Mouse (Mus musculus): ENCODE measurements around the gene Tead3.
"Not testable (repeated sequence)": the region's sequence is repeated elsewhere in the genome, so short reads cannot be mapped to it uniquely, and the experiment has no call there.

The Tead3 gene

DNA sequence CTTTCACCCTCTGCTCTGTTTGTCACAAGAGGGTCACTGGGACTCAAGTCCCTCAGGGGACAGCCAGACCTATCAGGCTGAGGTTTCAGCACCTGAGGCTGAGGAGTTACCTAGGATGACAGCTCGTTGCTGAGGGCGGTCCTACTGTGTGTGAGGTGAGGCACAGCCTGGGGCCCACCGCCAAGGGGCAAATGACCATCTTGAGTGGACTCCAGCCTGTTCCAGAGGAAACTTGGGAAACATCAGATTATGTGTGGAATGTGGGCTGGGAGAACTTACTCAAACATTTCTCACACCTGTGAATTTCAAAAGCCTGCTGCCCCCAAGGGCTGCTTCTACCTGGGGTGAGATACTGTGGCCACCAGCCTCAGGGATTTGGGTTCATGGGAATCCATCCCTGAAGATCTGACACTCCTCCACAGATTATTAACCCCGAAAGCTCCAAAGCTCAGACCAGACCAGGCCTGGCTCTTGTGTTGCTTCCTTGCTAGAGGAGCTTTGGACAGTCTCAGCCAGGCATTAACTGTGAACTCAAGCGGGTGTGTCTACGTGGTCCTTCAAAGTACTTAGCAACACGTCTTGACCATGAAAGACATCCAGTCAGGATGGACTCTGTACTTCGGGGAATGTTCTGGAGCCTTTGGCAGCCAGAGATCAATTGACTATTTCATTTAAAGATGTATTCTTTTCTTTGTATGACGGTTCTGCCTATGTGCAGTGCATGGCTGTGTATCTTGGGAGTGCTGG lies 10.1 kb upstream of the Tead3 start:
- no peak for DNase-seq (ENCODE audit: low spot score)

GRCm38 (mm10) chr17:28358576-28359261 lies 8.1 kb upstream of the Tead3 start:
- not testable (repeated sequence) for DNase-seq (ENCODE audit: low spot score)

DNA sequence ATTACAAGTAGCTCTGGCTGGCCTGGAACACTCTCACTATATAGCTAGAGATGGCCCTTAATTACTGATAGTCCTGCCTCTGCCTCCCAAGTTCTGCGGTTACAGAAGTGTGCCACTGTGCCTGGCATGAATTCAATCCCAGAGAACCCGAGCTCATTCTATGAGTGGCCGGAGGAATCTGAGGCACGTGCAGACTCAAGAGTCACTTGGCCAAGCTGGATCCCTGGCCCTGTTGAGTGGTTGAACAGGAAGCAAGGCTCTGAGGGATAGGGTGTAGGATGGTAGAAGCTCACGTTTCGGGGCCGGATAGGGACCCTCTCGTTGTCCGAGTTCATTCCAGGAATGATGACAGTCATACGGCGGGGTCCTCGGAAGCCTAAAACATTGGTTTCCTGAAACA lies 5.3 kb upstream of the Tead3 start:
- DNase-seq (ENCODE audit: low spot score): no peak

DNA sequence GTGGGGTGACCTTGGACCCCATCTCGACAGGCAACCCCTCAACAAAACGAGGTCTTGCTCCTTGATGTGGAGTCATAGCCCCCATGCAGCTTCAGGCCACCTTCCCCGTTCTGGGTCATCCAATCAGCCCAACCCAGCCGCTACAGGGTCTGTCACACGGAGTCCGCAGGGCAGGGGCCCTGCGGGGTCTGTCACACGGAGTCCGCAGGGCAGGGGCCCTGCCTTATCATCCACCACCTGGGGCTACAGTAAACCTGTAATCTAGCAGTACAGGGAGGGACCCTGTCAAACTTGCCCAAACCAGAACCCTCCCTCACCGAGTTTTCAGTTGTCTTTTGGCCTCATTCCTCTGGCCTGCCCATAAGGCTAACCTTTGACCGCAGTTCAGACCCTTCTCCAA lies 1.4 kb upstream of the Tead3 start:
- DNase-seq (ENCODE audit: low spot score): no peak

DNA sequence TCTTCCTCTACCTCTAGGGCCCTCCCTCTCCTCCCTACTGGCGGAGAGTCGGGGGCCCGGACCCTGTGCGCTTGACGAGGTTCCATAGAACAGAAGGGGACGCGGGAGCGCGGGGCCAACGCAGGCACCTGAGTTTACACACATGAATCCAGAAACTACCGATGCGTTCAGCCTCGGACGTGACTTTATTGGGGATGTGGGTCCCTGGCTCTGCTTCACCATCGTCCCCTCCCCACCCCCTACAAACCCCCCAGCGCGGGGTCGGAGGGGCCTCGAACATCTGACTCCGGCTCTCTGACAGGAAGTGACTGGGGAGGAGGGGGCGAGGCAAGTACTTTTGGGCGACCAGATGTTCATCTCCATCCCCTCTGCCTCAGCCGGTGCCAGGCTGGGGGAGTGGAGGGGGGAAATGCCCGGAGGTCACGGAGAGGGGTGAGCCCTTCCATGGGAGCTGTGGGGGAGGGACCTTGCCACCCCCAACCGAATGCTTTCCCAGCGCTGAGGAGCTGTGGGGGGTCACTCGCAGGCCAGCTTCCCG lies 805 bp upstream of the Tead3 start:
- no peak for DNase-seq (ENCODE audit: low spot score)

GRCm38 (mm10) chr17:28349901-28350465 lies 634 bp downstream of the Tead3 start:
- no peak for DNase-seq (ENCODE audit: low spot score)

GRCm38 (mm10) chr17:28349264-28349880 lies 1.2 kb downstream of the Tead3 start:
- peak; percentile 50 for DNase-seq (ENCODE audit: low spot score)

GRCm38 (mm10) chr17:28348211-28348610 lies 2.4 kb downstream of the Tead3 start:
- no peak for DNase-seq (ENCODE audit: low spot score)

- DNase-seq (ENCODE audit: low spot score): no peak
Observed at GRCm38 (mm10) chr17:28347327-28347726, 3.3 kb downstream of the Tead3 start.

- no peak for DNase-seq (ENCODE audit: low spot score)
Observed at GRCm38 (mm10) chr17:28345882-28346281, 4.7 kb downstream of the Tead3 start.

DNA sequence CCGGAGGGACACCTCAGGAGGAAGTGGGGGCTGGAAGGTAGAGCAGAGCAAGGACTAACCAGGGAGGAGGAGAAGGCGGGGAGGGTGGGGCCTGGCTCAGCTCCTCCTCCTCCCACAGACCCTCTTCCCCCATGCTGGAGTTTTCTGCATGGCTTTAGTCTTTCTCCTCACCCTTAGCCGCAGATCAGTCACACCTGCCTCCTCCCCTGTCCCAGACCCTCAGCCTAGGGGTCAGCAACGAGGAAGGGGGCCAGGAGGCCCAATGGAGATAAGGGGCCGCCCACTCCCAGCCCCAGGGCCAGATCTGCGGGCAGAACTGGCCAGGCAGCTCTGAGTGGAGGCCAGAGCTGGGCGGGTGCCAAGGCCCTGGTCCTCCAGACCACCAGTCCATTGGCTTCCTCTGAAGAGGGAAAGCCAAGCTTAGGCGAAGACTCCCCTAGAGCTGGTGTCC lies 5.3 kb downstream of the Tead3 start:
- no peak for DNase-seq (ENCODE audit: low spot score)

DNA sequence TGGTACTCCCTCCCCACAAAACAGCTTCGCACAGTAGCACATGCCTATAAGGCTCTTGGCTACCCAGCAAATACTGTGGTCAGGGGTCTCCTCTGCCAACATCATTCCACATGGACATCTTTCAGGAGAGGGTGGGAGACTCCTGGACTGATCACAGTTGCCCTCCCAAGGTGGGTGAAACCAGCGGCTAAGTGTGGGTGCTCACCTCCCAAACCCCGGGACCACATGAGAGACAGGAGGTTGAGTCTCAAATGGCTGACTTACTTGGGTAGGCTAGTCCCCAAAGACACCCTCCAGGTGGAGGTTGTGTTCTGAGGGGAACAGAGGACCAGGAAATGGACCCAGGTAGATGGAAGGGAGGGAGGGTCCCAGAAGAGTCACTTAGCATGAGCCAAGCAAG lies 5.9 kb downstream of the Tead3 start:
- DNase-seq (ENCODE audit: low spot score): no peak

DNA sequence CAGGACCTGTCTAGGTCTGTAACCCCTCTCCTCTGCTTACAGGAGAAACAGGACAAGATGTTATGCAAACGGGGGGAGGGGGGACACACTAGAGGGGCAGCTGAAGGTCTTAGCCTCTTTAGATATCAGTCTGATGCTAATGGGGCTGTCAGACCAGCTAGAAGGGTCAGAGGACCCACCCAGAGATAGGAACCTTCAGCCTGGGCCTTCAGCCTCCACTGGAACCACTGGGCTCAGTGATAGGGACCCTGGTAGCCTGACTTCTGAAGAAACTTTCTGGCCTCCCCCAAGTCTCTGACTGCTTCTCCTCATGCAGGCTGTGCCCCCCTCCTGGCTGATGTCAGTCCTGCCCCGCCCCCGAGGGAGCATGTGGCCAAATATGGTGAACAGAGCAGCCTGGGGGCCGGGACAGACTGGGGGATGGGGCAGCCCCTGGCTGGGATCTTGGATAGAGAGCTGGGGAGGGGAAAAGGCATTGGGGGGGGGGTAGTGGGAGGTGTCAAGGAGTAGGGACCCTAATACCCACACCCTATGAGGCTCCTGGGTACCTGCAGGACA lies 6.5 kb downstream of the Tead3 start:
- no peak for DNase-seq (ENCODE audit: low spot score)

DNA sequence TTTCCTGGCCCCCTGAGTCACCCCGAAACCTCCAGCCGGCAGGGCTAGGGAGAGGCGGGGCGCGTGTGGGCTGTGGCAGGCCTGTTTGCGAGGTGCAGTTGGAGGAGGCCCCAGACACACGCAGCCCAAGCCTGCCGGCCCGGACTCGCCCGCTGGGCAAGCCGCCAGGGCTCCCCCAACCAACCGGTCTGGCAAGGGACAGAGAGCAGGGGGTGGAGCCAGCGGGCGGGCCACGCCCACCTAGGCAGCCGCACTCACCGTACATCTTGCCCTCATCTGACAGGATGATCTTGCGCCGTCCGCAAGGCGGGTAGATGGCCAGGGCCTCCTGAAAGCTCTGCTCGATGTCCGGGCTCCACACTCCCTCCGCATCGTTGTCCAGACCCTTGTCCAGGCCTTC lies 9.5 kb downstream of the Tead3 start:
- DNase-seq (ENCODE audit: low spot score): peak; percentile 44

DNA sequence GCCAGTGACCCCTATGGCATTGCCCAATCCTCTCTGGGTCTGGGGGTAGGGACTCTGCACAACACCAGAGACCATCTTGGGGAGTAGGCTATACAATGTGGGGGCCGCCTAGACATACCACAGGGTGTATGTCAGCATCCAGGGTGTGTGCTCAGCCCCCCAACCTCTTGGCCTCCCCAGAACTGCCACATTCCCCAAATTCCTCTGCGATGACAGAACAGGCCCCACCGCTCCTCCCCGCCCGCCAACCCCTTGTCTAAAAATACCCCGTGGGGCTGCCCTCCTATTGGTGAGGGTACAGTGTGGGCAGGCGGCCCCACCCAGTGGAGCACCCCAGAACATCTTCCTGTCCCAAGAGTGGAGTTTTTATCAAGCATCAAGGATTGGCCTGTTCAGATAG lies 10.0 kb downstream of the Tead3 start:
- no peak for DNase-seq (ENCODE audit: low spot score)

DNA sequence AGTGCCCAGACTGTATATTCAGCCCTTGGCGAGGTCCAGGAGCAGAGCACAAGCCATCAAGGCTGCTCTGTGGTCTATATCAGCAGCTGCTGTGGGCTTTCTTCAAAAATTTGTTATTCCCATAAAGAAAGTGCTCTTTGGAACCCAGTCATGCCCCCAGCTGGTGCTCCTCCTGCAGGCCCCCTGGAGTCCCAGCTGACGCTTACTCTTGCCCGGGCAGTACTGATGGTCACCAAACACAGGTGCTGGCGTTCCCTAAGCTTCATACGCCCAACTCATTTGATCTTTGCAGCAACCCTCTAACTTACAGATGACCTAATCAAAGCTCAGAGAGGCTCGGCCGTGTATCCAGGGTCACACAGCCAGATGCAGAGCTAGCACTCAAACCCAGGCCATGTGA lies 13.1 kb downstream of the Tead3 start:
- no peak for DNase-seq (ENCODE audit: low spot score)

- no peak for DNase-seq (ENCODE audit: low spot score)
Observed at GRCm38 (mm10) chr17:28335267-28335666, 15.3 kb downstream of the Tead3 start.

GRCm38 (mm10) chr17:28332915-28333546 lies 17.6 kb downstream of the Tead3 start:
- DNase-seq (ENCODE audit: low spot score): no peak

DNA sequence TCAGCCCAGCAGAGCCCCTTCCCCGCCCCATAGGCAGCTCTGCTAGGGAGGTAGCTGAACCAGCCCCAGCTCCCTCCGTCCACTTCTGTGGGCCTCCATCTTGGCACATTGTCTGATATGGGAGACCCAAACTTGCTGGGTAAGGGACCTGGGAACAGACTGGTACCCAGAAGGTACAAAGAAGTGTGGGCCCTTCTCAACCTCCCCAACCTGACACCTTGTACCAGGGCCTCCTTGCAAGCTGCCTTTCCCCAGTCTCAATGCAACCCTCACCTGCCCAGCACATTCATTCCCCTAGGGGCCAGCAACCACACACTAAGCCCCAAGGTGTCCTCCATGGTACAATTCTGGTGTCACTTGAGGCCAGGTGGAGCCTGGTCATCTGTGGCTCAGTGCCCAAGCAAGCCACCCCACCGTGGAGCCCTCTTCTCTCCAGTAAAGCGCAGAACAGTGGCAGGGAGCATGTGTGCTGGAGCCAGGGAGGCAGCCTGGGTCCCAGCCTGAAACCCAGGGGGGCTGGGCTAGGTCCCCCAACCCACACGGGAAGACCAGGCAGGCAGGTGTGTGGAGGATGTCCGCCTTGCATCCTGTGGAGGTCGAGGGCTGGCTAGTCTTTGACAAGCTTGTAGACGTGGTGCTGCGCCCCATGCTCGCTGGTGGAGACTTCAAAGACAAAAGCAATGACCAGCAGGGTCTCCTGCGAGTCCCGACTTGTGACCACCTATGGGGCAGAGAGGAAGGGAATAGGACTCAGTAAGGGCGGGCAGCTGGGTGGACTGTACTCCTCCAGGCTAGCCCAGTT lies 18.3 kb downstream of the Tead3 start:
- DNase-seq (ENCODE audit: low spot score): no peak

DNA sequence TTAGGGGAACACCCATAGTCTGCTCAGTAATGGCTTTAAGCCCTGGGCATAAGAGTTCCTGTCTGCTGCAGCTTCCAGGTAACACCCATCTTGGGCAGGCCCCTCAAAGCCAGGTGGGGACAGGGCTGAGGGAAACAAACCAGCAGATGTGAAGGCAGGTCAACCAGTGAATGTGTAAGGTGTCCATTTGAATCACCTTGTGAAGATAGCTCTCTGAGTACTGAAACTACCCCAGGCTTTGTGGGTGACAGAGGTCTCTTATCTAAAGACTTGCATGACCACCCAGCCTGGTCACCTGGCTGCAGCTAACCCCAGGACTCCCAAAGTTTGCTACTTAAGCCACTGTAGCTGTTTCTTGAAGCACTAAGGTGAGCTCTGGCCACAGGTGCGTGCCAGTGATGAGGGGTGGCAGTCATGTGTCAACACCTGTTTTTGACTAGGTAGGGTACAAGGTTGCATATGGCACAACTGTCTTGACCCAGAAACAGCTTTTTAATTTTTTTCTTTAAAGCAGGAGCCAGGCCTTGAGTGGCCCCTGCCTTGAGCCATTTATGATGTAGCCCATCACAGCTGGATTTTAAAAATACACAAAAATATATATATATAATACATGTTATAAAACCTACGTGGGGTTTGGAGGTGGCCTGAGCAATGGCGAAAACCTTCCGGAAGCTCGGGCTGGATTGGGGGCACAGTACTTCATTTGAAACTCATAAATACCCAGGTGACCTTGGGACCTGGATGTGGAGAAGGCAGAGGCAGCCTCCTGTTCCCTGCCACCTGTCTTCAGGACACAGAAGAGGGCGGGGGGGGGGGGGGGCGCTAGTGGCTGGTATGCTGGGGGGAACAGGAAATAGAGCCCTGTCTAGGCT lies 19.1 kb downstream of the Tead3 start:
- DNase-seq (ENCODE audit: low spot score): no peak

Data from adipocyte (in vitro differentiated cells).